Comparison of ENCODE assay signal across 10 mouse cellular contexts in the genomic region with DNA sequence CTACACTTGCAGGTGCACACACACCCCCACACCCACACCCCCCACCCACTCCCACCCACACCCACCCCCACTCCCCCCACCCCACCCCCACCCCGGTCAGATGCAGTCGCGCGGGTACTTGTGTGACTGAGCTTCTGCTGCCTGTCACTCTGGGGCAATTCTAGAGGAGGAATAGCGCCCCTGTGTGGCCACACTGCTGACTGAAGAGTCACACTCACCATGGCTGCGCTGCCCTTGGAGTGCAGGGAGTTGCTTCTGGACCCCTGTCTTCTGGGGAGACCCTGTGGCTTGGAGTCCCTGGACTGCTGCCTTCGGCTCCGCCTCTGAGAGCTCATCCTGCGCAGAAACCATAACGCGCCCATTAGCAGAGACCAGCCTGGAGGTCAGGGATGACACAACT. TPM values are rescaled to one million over a fixed set of nuclear protein-coding genes. Genes with fewer than 3 reads are reported as not detected.
A peak's percentile ranks its signal among the peaks of the same experiment; 100 is the strongest.
DNase-seq lines count a peak whose midpoint lies in the region; ATAC-seq and TF ChIP-seq lines count a peak whose summit lies in the region.
"Had no signal": no experiment of that assay in that cellular context is flagged by ENCODE, and none has a peak within 500 bp of the region (broad histone marks: within the 10 kb centered on the region; RNA-seq: fewer than 3 reads in every experiment).

No protein-coding gene starts in this region.

- H3K4me1 ChIP-seq in cerebellum, adult 2 months (ENCODE audit: control insufficient read depth, insufficient read depth, low read length) = no peaks in the 10 kb centered on the region; the same call in 1 of the 2 replicates
- peaks cover 13% of the 10 kb centered on the region for H3K4me1 ChIP-seq in midbrain, embryonic 10.5 days
- H3K4me1 ChIP-seq in midbrain, embryonic 11.5 days (ENCODE audit: control insufficient read depth, insufficient read depth, low read length) = peaks cover 2% of the 10 kb centered on the region

- H3K9ac ChIP-seq in midbrain, embryonic 11.5 days (ENCODE audit: low read length) = no peak overlapping the region
- H3K9ac ChIP-seq: limb, embryonic 15.5 days had no signal

- ATAC-seq in midbrain, embryonic 11.5 days (ENCODE audit: low FRiP score) = no peak
- peak; percentile 44 for ATAC-seq in granulocyte monocyte progenitor cell, adult 5-6 weeks (replicated peaks; ENCODE audit: poor library complexity, severe bottlenecking)

- no peak for DNase-seq in cerebellum, adult 2 months
- DNase-seq in cerebellum, adult 11 months = no peak
- peak; percentile 51 for DNase-seq in midbrain, embryonic 10.5 days (ENCODE audit: low spot score)
- no peak for DNase-seq in midbrain, embryonic 11.5 days (ENCODE audit: low spot score, missing footprints)
- peak; percentile 66 for DNase-seq in adrenal gland, adult 2 months
- peak; percentile 61 for DNase-seq in retina, postnatal 1 day
- no peak for DNase-seq in yolk sac, embryonic 10.5 days (ENCODE audit: low spot score)

- H3K4me2 ChIP-seq in midbrain, embryonic 11.5 days = no peak overlapping the region
- H3K4me2 ChIP-seq: limb, embryonic 15.5 days had no signal

- H3K9me3 ChIP-seq in midbrain, embryonic 10.5 days (replicated peaks) = no peaks in the 10 kb centered on the region
- H3K9me3 ChIP-seq in midbrain, embryonic 11.5 days (ENCODE audit: control insufficient read depth, low read length) = no peaks in the 10 kb centered on the region
- H3K9me3 ChIP-seq: limb, embryonic 15.5 days had no signal

- H3K4me3 ChIP-seq in cerebellum, adult 2 months (replicated peaks; ENCODE audit: insufficient read depth, low read depth, low read length) = no peak overlapping the region
- no peak overlapping the region for H3K4me3 ChIP-seq in midbrain, embryonic 10.5 days
- no peak overlapping the region for H3K4me3 ChIP-seq in midbrain, embryonic 11.5 days (ENCODE audit: low read depth, low read length)
- H3K4me3 ChIP-seq: limb, embryonic 15.5 days had no signal

- no peaks in the 10 kb centered on the region for H3K27me3 ChIP-seq in cerebellum, adult 2 months (ENCODE audit: control insufficient read depth, insufficient read depth, low read length)
- no peaks in the 10 kb centered on the region for H3K27me3 ChIP-seq in midbrain, embryonic 10.5 days (ENCODE audit: low read depth, poor library complexity, severe bottlenecking)
- no peaks in the 10 kb centered on the region for H3K27me3 ChIP-seq in midbrain, embryonic 11.5 days (ENCODE audit: control insufficient read depth, insufficient read depth, low read length)
- H3K27me3 ChIP-seq: limb, embryonic 15.5 days had no signal

- H3K27ac ChIP-seq in cerebellum, adult 2 months (ENCODE audit: insufficient read depth, low read length) = no peak overlapping the region
- no peak overlapping the region for H3K27ac ChIP-seq in midbrain, embryonic 10.5 days (replicated peaks)
- H3K27ac ChIP-seq in midbrain, embryonic 11.5 days (ENCODE audit: low read depth, low read length) = no peak overlapping the region
- H3K27ac ChIP-seq: limb, embryonic 15.5 days had no signal

- peak; percentile 32; the same call in 1 of the 2 replicates for TF ChIP-seq CTCF in cerebellum, adult 2 months (IDR thresholded peaks at IDR 0.05; ENCODE audit: borderline replicate concordance, insufficient read depth, low read depth, low read length)

- 48% methylated on average over 11 of the region's 11 CpGs for WGBS in cerebellum, adult 2 months
- 62% methylated on average over 11 of the region's 11 CpGs for WGBS in midbrain, embryonic 10.5 days
- WGBS in midbrain, embryonic 11.5 days = 54% methylated on average over 10 of the region's 11 CpGs

- peaks cover 67% of the 10 kb centered on the region for H3K36me3 ChIP-seq in midbrain, embryonic 10.5 days
- H3K36me3 ChIP-seq in midbrain, embryonic 11.5 days (ENCODE audit: control insufficient read depth, insufficient read depth, low read length) = peaks cover 33% of the 10 kb centered on the region; the same call in 1 of the 2 replicates

- TF ChIP-seq POLR2A in cerebellum, adult 2 months (IDR thresholded peaks at IDR 0.05; ENCODE audit: borderline replicate concordance, insufficient read depth, low read length) = no peak

RNA-seq across cellular contexts. Expression of a gene that starts 4.3 kb away (rescaled TPM):
- polyA plus RNA-seq in cerebellum, adult 2 months (2012; rRNA removed) = 9.2 and 9.5 TPM in 2 replicates
- polyA plus RNA-seq in midbrain, embryonic 10.5 days (2016; fragmentation: Nextera tagmentation; extraction: Ambion mirVana) = 27.5 and 28.7 TPM in 2 replicates
- 17.5 and 19.9 TPM in 2 replicates for polyA plus RNA-seq in midbrain, embryonic 11.5 days (2014; fragmentation: Nextera tagmentation; extraction: Ambion mirVana)
- 10 to 100 TPM; 11.0 to 11.6 TPM for total RNA-seq in adrenal gland, adult 2 months (2021)
- 25.5 and 28.1 TPM in 2 replicates for polyA plus RNA-seq in adrenal gland, adult 2 months (2012; rRNA removed)
- total RNA-seq in granulocyte monocyte progenitor cell, adult 5-6 weeks (2014; fragmentation: Nextera tagmentation) = 4.9 and 6.9 TPM in 2 replicates
- 9.7 and 10.7 TPM in 2 replicates for total RNA-seq in granulocyte monocyte progenitor cell, adult 5-6 weeks (2017)

RNA-seq across cellular contexts. Expression of a gene that starts 39.5 kb away (rescaled TPM):
- polyA plus RNA-seq in cerebellum, adult 2 months (2012; rRNA removed) = 25.6 and 27.2 TPM in 2 replicates
- 19.8 and 25.7 TPM in 2 replicates for polyA plus RNA-seq in midbrain, embryonic 10.5 days (2016; fragmentation: Nextera tagmentation; extraction: Ambion mirVana)
- polyA plus RNA-seq in midbrain, embryonic 11.5 days (2014; fragmentation: Nextera tagmentation; extraction: Ambion mirVana) = 16.3 and 16.5 TPM in 2 replicates
- 10 to 100 TPM in 1 of 2 experiments, 1 to 10 TPM in 1; 6.6 to 12.4 TPM for total RNA-seq in adrenal gland, adult 2 months (2021)
- 25.1 and 25.4 TPM in 2 replicates for polyA plus RNA-seq in adrenal gland, adult 2 months (2012; rRNA removed)
- 1.7 and 2.2 TPM in 2 replicates for total RNA-seq in granulocyte monocyte progenitor cell, adult 5-6 weeks (2014; fragmentation: Nextera tagmentation)
- 0.46 and 0.56 TPM in 2 replicates for total RNA-seq in granulocyte monocyte progenitor cell, adult 5-6 weeks (2017)

RNA-seq across cellular contexts. Expression of a gene that starts 40.9 kb away (rescaled TPM):
- polyA plus RNA-seq in cerebellum, adult 2 months (2012; rRNA removed) = 0.13 and 0.16 TPM in 2 replicates
- 0.12 and 0.19 TPM in 2 replicates for polyA plus RNA-seq in midbrain, embryonic 10.5 days (2016; fragmentation: Nextera tagmentation; extraction: Ambion mirVana)
- polyA plus RNA-seq in midbrain, embryonic 11.5 days (2014; fragmentation: Nextera tagmentation; extraction: Ambion mirVana) = 0.22 TPM in 1 of 2 replicates, not detected in the other
- not detected for total RNA-seq in adrenal gland, adult 2 months (2021)
- 0.04 TPM in 1 of 2 replicates, not detected in the other for polyA plus RNA-seq in adrenal gland, adult 2 months (2012; rRNA removed)
- not detected in 2 replicates for total RNA-seq in granulocyte monocyte progenitor cell, adult 5-6 weeks (2014; fragmentation: Nextera tagmentation)
- total RNA-seq in granulocyte monocyte progenitor cell, adult 5-6 weeks (2017) = not detected in 2 replicates
- total RNA-seq: gastrocnemius, postnatal 4 days had no signal

Comparison
In these comparisons a context has a peak if more than half of its experiments do, and no peak if none do; other contexts are left out.
1. DNase-seq: peak in midbrain, embryonic 10.5 days (single experiment), adrenal gland, adult 2 months (single experiment) and retina, postnatal 1 day (single experiment); none in cerebellum, adult 2 months (0 of 2), cerebellum, adult 11 months (single experiment), midbrain, embryonic 11.5 days (single experiment) and yolk sac, embryonic 10.5 days (single experiment).